7 mouse cellular contexts compared by ENCODE assay signal in the genomic region with DNA sequence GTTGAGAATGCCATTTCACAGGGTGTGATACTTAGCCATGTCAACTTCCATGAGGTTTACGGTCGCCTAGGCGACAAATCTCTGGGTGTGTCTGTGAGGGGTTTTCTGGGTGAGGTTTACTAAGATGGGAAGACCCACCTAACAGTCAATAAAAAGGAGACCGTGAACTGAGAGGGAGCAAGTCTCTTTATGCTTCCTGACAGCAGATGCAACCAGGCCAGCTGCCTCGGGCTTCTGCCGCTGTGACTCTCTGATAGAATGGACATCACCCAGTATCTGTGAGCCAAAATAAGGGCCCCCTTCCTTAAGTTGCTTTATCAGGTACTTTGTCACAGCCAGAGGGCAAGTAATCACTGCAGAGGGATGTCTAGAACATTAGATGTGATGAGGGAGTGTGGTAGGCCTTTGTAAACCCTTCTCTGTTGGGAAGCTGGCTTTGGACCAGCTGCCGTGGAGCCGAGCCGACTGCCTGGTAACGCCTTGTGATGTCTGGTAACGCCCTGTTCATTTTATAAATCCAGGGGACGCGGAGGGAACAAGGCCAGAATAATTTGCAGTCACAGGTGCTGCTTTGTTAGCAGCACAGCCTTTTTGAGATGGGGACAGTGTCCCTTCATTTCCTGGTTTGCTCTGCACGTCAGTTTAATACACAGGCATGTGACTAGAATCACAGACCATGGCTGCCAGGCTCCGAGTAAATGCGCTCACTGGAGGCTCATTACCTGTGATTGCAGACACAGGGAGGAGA. TPM values are rescaled to one million over a fixed set of nuclear protein-coding genes. Genes with fewer than 3 reads are reported as not detected.
A peak's percentile ranks its signal among the peaks of the same experiment; 100 is the strongest.
DNase-seq lines count a peak whose midpoint lies in the region; ATAC-seq lines count a peak whose summit lies in the region.

No protein-coding gene starts in this region.

- H3K4me1 ChIP-seq in forebrain, embryonic 10.5 days = peaks cover 47% of the 10 kb centered on the region
- peaks cover 54% of the 10 kb centered on the region for H3K4me1 ChIP-seq in hindbrain, embryonic 13.5 days (replicated peaks)

- 73% methylated on average over 16 of the region's 16 CpGs for WGBS in forebrain, embryonic 10.5 days
- WGBS in hindbrain, embryonic 13.5 days = 35% methylated on average over 16 of the region's 16 CpGs

- no peaks in the 10 kb centered on the region for H3K9me3 ChIP-seq in forebrain, embryonic 10.5 days
- no peaks in the 10 kb centered on the region for H3K9me3 ChIP-seq in hindbrain, embryonic 13.5 days

- peak overlapping the region; percentile 76 for H3K27ac ChIP-seq in forebrain, embryonic 10.5 days
- peak overlapping the region; percentile 92 for H3K27ac ChIP-seq in hindbrain, embryonic 13.5 days

- H3K27me3 ChIP-seq in forebrain, embryonic 10.5 days (ENCODE audit: poor library complexity, severe bottlenecking) = no peaks in the 10 kb centered on the region
- no peaks in the 10 kb centered on the region for H3K27me3 ChIP-seq in hindbrain, embryonic 13.5 days

- H3K4me2 ChIP-seq in hindbrain, embryonic 13.5 days = peak overlapping the region; percentile 27

- no peak overlapping the region for H3K4me3 ChIP-seq in forebrain, embryonic 10.5 days
- 0 out of 2 replicates have a peak overlapping the region, but pooled peaks have one; percentile 0 for H3K4me3 ChIP-seq in hindbrain, embryonic 13.5 days

- peak; percentile 52 for DNase-seq in urinary bladder, postnatal 14 days (ENCODE audit: low spot score)
- DNase-seq in urinary bladder, adult 18-20 months (ENCODE audit: low spot score in 2 of 2) = no peak
- DNase-seq in forebrain, embryonic 10.5 days (ENCODE audit: extremely low spot score, low spot score) = no peak
- peak; percentile 42 for DNase-seq in right cerebral cortex, postnatal 25 days
- no peak for DNase-seq in embryo, embryonic 9.5 days (ENCODE audit: extremely low spot score)

- peak overlapping the region; percentile 63; the same call in 1 of the 2 replicates for H3K9ac ChIP-seq in hindbrain, embryonic 13.5 days

- ATAC-seq in hindbrain, embryonic 13.5 days (ENCODE audit: low FRiP score) = peak; percentile 64
- no peak for ATAC-seq in granulocyte monocyte progenitor cell, adult 5-6 weeks (replicated peaks; ENCODE audit: poor library complexity, severe bottlenecking)

- no peaks in the 10 kb centered on the region for H3K36me3 ChIP-seq in forebrain, embryonic 10.5 days (replicated peaks)
- H3K36me3 ChIP-seq in hindbrain, embryonic 13.5 days = no peaks in the 10 kb centered on the region

RNA-seq across cellular contexts. Expression of gene Tspan5, which starts 58.8 kb away (rescaled TPM):
- 25.3 and 25.7 TPM in 2 replicates for polyA plus RNA-seq in forebrain, embryonic 10.5 days (2016; fragmentation: Nextera tagmentation; extraction: Ambion mirVana)
- polyA plus RNA-seq in hindbrain, embryonic 13.5 days (2015; fragmentation: Nextera tagmentation; extraction: Ambion mirVana) = 89.1 and 97.0 TPM in 2 replicates
- 30.6 and 31.2 TPM in 2 replicates for total RNA-seq in granulocyte monocyte progenitor cell, adult 5-6 weeks (2014; fragmentation: Nextera tagmentation)
- 39.1 and 43.2 TPM in 2 replicates for total RNA-seq in granulocyte monocyte progenitor cell, adult 5-6 weeks (2017)

Comparison
In these comparisons a context has a peak if more than half of its experiments do, and no peak if none do; other contexts are left out.
1. DNase-seq: peak in urinary bladder, postnatal 14 days (single experiment) and right cerebral cortex, postnatal 25 days (single experiment); none in urinary bladder, adult 18-20 months (0 of 2), forebrain, embryonic 10.5 days (single experiment) and embryo, embryonic 9.5 days (single experiment).